Mouse (Mus musculus) left cerebral cortex, postnatal 4 days (tissue): ENCODE measurements around the gene Ubash3b. TPM values are rescaled to one million over a fixed set of nuclear protein-coding genes. Genes with fewer than 3 reads are reported as not detected.
A peak's percentile ranks its signal among the peaks of the same experiment; 100 is the strongest.

Experiments used
- DNase-seq: peaks from one replicate; pipeline ENCODE4 v3.0.0-alpha.2; 2022
- intact Hi-C: fragments of 180-260 bp; cut with DNase I; formaldehyde crosslinking; loops from one replicate; pipeline ENCODE4 v1.15.1; 2025
- total RNA-seq, 2 experiments: library from RNA; stranded (reverse); gene quantifications; 2 replicates each; pipeline ENCODE4 v1.2.3; 2021

Ubash3b gene
- total RNA-seq, result 10 to 100 TPM; 24.9 to 29.0 TPM

DNA sequence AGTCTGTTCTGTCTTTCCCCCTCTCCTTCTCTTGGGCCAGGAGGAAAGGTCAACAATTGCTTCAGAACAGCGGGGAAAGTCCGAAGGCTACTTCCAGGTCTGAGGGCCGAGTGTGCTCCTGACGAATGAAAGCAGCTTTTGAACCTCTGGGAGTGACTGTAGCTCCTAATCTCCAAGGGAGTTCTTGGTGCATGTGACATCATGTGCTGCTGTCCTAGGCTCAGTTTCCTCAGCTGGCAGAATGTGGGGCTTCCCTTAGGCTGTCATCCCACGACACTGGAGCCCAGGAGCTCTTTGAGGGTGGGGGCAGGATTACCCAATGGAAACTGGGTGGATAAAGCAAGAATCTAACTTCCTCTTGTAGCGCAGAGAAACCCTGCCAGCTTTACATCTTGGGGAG is at the start of gene Ubash3b:
Gene Ubash3b (minus strand): TSS at position 285 of the 400 bp plus-strand sequence.
- DNase-seq, result no peak
- intact Hi-C loops, result no loop called here

DNA sequence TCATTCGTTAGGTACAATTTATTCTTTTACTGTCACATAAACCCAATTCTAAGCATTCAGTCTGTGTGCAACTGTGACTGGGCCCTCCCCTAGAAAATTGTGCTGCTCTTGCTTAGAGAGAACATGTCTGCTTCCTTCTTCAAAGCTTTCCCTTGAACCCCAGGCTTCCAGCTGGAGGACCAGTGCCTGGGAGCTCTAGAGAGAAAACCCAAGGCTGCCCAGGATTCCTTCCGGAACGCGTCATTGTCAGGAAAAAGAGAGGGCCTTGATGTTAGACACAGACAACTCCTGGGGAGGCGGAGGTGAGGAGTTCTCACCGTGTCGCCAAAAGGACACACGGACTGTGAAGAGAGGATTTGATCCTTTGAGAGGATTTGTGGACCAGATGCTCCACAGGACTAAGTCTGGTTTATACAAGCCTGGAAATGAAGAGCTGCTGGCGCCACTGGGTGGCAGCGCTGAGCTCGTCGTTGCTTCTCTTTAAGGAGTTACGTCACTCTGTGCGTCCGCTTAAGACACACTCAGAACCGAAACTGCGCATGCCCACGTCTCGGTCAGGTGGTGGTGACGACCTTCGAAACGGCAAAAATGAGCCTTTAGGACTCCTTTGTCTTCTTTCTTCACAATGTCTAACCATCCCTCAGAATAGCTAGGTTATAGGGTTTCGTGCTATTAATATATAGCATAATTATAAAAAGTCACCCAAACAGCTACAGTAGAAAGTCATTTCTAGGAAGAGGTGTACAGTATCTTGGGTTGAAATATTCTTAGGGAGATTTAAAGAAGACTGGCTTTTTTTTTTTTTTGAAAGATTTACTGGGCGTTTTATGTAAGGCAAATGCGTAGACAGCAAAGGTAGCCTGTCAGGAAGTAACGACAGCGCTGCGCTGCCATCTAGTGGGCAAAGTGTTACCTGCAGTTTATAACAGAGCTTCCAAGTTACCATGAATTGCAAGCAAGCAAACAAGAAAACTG is 45.9 kb upstream of the Ubash3b start:
- intact Hi-C loops, result no loop called here
- DNase-seq, result peak; percentile 98

DNA sequence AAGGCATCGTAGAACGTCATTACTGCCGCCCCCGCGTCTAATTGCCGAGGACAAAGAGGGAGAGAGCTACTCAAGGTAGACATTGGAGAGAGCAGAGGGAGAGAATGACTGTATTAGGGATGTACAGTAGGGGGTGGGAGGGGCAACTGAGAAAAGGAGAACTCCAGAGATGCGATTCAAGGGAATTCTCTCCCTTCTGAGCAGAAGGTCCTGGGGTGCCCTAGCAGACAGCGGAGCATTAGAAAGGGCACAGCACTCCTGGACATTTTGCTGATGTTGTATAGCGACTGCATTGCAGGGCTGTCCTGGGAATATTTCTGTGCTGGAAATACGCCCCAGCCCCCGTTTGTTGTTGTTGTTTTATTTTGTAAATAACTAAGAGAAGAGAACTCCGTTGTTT is 45.2 kb upstream of the Ubash3b start:
- DNase-seq, result no peak
- intact Hi-C loops, result no loop called here

DNA sequence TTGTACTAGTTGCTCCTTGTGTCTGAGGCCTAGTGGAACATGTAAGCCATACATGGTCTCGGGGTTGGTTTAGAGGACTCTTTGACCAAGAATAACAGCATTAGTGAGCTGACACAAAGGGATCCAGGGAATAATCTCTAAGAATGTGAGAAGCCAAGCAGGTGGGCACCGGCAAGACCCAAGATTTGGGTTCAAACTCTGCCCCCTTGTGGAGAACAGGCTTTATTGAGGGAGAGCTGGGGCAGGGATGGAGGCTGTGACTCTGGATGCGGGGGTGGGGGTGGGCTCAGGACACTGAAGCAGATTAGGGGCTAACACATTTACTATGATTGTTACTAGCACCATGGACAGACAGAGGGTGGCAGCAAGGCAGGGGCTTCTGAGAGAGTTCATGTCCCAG is 43.8 kb upstream of the Ubash3b start:
- DNase-seq, result no peak
- intact Hi-C loops, result no loop called here

DNA sequence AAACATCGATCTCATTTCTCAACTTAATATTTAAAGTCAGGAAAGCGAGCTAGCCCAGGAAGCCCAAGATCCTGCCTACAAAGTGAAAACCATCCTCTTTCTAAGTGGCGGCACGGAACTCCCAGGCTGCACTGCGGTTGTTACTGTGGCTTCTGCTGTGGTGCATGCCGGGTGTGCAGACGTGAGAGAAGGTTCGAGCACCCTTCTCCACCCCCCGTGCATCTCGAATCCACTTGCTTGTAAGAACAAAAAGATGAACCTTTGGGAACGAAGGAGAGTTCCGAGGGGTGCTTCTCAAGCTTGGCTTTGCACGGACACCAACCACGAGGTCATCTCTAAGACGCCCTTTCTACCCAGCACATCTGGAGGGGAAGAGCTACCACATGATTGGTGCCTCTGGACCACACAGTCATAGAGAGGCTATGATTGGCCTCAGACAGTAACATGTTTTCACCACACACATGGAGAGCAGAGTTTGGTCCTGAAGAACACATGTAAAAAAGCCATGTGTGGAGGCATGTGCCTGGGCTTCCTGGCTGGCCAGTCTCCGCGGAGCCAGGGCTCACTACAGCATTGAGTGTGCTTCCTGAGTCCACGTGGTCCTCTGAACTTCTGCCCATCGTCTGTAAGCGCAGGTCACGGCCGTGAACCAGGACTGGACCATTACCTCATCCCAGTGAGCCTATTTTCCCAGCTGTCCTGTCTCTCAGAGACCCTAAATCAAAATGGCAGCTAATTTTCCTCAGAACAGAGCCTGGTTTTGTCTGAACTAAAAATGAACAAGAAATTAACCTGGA is 38.2 kb upstream of the Ubash3b start:
- intact Hi-C loops, result loop anchor here (10.0 kb wide), 1 partner anchor 365 kb away; no protein-coding TSS in a partner anchor
- DNase-seq, result no peak

DNA sequence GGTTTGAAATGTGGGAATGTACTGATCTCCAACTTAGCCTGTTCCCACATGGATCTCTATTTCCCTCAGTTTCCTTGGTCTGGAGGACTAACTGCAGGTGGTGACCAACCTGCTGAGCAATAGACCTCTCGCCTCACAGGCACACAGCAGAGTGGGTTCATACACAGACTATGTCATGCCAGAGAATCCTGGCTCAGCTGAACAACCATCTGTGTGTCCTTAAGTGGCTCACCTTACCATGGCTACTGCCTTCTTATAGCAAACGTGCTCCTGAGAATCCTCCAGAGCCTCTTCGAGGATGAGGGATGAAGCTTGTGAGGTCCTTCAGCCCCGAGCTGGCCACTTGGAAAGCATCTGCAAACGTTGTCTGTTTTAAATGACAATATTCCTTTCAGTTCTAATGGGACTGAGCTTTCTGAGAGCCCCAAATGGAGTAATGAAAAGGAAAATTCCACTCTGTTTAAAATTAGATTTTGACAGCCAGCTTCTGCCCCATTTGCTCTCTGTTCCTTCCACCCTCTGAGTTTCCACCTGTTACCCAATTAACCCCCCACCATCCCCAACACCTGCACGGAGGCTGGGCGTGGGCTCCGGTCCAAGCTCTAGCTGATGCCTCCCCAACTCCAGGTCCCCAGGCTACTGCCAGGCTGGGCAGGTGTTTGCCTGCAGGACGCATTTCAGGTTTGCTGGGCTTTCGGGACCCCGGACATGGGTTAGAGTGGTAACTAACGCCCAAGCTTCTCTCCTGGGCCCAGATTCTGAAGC is 37.2 kb upstream of the Ubash3b start:
- peak; percentile 74 for DNase-seq
- intact Hi-C loops, result loop anchor here (10.0 kb wide), 1 partner anchor 364 kb away; no protein-coding TSS in a partner anchor

DNA sequence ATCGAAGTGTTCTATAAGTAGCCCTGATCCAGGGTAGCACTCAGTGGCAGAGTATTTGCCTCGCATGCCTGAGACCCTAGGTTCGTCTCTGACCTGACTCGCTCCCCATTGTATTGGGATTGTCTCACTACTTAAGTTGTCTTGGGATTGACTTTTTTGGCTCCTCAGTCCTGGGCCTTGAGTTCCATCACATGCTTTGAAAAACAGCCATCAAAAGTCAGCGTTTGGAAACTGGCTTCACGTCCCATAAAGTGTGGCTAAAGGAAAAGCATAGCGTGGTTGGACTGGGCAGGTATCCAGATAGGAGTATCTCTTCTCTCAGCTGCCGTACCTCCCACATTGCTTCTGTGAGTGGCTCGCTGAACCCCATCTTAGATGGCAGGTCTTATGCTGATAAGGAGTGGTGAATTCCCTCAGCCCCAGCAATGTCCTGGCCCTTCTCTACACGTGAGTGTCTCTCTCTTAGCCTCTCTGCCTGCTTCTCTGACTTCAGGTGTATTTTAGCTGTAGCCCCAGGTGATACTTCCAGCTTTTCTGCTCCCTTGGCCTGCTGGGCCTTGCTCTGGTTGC is 34.3 kb upstream of the Ubash3b start:
- intact Hi-C loops, result loop anchor here (10.0 kb wide), 1 partner anchor 361 kb away; no protein-coding TSS in a partner anchor
- DNase-seq, result no peak

DNA sequence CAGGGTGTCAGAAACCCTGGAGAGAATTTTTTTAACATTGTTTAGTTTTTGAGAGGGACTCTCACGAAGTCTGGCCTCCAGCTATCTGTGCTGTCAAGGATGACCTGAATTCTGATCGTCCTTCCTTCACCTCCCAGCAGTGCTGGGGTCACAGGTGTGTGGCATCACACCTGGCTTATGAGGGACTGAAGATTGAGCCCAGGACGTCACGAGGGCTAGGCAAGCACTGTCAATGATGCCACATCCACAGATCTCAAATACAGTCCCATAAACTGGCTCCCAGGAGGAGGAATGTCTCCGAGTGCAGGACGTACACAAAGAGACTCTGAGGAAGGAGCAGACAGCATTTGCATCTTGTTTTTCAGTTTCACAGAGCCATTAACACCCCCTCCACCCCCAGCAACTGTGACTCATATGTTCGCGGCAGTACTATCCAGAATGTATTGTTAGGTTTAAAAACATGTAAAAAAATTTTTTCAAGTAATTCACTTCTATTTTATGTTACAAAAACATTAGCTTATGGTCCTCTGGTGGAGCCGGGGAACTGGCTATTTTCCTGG is 30.2 kb upstream of the Ubash3b start:
- intact Hi-C loops, result loop anchor here (10.0 kb wide), 1 partner anchor 357 kb away; no protein-coding TSS in a partner anchor
- no peak for DNase-seq

DNA sequence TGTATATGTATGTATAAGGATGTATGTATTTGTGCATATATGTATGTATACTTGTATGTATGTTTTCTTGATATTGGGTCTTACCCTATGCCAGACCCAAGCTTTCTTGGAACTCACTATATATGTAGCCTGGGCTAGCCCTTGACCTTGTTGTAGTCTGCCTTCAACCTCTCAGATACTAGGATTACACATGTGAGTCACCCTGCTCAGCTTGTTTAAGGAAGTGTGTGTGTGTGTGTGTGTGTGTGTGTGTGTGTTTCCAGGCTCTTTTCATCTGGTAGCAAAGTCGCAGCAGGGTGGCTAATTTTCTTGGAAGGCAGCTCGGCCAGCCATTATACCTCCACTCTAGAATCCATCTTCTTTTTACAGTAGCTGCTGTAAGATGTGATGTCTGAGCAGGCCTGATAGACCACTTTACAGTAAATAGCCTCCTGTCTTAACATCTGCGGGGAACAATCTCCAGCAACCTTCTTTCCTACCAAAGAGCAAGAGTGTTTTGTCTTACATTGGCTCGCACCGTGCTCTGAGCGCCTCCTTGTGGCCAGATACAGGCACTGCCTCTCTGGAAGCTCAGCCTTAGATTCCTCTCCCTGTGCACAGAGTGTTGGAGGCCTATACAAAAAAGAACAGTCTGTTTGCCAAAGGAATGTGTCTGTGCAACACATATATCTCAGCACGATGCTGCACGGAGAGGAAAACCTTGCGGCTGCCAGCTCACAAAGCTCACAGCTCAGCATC is 29.4 kb upstream of the Ubash3b start:
- intact Hi-C loops, result loop anchor here (10.0 kb wide), 1 partner anchor 356 kb away; no protein-coding TSS in a partner anchor
- peak; percentile 82 for DNase-seq

DNA sequence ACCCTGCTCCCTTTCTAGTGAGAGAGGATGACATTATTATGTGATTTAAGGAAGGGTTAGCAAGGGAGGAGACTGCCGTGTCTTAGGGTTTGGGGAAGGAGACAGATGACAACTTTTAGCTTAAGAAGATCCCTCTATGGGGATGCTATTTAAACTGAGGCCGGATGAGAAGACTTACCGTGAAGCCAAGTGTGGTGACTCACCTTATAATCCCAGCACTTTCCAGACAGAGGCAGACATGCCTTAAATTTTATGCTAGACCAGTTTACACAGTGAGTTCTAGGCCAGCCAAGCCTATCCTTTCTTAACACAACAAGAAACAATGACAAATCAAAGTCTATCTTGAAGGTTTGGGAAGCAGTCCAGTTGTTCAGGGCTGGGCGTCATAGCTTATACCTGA is 26.4 kb upstream of the Ubash3b start:
- DNase-seq, result no peak
- intact Hi-C loops, result no loop called here

DNA sequence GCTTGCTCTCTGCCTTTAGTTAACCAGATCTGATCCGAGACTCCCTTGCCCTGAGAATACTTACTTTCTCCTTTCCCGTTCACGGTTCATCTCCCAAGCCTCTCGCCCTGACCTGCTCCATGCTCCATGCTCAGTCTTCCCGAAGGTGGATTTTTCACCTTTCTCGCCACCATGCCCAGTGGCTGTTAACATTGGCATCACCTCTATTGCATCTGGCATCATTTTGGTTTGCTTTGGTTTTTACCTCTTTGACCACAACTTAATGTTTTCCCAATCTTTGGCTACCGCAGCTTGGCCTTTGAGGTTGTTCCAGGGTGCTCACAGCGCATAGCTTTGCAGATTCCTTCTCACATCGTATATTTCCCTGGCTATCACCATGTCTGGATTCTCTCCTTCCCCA is 26.0 kb upstream of the Ubash3b start:
- no peak for DNase-seq
- intact Hi-C loops, result no loop called here

DNA sequence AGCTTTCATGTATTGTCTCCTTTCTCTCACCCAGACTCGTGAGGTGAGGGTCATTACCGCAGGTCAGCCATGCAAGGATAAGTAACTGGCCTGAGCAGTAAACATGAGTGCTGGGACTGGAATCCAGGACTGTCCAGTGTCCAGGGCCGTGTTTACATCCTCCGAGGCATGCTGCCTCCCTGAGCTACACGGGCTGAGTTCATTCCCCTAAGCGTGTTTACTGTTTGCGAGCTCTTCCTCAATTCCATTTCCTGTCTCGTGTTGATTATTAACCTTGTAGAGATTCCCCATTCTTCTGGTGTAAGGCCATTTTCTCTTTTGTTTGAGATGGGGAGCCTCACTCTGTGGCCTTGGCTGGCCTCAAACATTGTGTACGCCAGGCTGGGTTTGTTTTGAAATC is 23.8 kb upstream of the Ubash3b start:
- intact Hi-C loops, result no loop called here

DNA sequence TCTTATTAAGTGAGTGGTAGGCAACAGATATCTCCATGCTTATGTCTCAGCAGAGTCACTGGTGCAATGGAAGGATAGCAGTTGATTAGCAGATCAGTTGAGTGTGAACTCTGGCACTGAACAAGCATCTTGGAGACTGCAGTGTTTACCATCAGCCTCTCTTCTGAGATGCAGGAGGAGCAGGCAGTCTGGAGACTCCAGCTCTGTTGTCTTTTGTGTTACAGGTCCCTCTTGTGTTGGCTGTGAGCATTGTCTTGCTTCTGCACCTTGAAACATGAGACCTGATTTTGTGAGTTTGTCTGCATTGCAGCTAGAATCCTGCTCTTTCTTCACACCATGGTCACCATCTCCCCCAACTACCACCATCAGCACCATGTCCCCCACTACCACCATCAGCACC is 21.1 kb upstream of the Ubash3b start:
- intact Hi-C loops, result loop anchor here (5.0 kb wide), 2 partner anchors 140 to 190 kb away; no protein-coding TSS in a partner anchor
- peak; percentile 65 for DNase-seq

More for the DNA sequence above, 23.8 kb upstream of the Ubash3b start:
- no peak for DNase-seq

DNA sequence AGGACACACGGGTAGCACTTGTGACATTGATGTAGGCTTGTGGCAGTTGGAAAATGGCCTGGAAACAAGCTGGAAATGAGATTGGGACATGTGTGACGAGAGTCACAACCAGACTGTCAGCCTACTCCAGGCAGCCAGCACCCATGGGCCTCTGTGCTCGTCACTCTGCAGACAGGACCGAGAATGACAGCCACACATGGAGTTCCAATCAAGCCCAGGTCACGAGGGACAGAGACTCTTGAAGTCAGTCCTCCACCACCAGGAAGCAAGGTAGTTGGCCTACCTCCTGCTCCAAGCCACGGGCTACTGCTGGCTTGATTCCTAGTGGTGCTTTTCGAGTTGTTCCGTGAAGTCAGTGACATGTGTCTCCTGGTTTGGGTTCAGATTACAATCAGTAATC is 20.3 kb upstream of the Ubash3b start:
- DNase-seq, result no peak
- intact Hi-C loops, result loop anchor here (5.0 kb wide), 2 partner anchors 140 to 190 kb away; no protein-coding TSS in a partner anchor

DNA sequence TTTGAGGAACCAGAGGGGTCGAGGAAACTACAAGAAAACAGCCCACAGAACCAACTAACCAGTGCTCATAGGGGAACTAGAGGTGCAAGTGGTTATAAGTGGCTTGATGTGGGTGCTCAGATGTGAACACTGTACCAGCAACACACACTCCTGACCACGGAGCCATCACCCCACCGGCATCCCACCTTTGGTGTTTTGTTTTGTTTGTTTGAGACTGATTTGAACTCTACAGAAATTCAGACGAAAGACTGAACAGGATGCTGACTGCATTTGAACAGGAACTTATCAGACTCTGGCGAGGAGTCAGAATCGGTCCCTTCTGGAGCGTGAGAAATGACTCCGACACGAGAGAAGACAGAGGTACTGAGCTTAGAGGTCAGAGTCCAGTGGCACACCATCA is 19.9 kb upstream of the Ubash3b start:
- intact Hi-C loops, result loop anchor here (5.0 kb wide), 2 partner anchors 139 to 189 kb away; no protein-coding TSS in a partner anchor
- DNase-seq, result no peak

DNA sequence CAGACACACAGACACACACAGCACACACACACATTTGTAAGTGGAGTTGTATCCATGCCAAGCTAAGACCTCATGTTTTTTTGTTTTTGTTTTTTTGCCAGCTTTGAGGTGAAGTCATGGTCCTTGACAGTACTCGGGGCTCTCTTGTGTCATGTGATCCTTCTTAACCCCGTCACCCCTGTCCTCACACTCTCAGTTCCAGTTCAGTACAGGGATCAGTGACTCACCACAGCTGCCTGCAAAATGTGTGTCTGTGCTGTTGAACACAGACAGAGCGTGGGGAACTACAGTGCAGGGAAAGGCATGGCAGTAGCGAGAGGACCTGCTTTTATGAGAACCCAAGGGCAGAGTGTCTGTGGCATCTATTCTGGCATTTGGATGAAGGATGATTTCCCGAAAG is 17.6 kb upstream of the Ubash3b start:
- intact Hi-C loops, result no loop called here
- no peak for DNase-seq

DNA sequence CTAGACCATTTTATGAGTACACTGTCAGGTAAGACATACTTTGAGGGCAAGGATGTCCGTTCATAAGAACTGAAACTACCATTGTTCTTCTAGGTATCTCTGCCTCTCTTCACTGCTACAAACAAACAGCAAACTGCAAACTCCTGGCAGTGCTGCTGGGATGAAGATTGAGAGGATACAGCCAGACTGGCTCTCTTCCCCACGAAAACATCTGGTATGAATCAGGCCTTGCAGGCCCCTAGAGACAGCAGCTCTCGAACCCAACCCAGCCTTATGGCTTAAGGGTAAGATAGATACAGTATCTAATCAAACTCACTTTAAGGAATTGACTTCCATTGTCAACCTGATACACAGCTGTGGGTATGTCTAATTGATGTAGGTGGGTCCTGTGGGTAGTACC is 11.7 kb upstream of the Ubash3b start:
- intact Hi-C loops, result no loop called here
- DNase-seq, result no peak

DNA sequence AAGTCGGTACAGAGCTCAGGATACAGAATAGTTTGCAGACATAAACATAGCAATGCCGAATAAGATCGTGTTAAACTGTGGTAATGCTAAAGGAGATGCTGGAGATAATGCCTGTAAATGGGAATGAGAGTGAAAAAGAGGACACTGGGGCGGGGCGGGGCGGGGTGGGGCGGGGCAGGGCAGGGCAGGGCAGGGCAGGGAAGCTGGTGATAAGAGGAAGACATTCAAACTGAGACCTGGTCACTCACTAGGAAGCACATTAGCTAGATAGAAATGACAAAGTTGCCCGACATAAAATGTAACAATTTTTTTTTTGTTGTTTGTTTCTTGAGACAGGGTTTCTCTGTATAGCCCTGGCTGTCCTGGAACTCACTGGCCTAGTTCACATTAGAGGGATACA is 10.9 kb upstream of the Ubash3b start:
- intact Hi-C loops, result no loop called here
- no peak for DNase-seq

DNA sequence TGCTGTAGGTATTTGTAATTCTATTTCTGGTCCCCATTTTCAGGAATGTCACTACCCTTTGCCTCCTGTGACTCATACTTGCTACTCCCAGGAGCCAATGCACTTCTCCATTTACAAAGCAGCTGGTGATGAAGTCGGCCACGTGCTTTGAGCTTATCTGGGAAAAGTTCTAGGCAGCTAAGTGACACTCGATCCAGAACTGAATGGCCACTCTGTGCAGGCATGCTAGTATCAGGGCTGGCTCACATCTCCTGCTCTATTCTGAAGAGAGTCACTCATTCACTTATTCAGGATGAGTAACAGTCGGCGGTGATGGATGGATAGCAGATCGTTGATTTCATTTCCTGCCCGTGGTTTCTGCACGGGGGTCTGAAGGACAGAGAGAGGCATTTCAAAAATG is 8.5 kb upstream of the Ubash3b start:
- intact Hi-C loops, result no loop called here
- no peak for DNase-seq
